Mouse (Mus musculus): ENCODE measurements around the gene Pus1.

GRCm38 (mm10) chr5:110783150-110783549, 2.7 kb upstream of the Pus1 start:
- TF ChIP-seq CTCF (IDR thresholded peaks at IDR 0.05; ENCODE audit: low read depth) = no peak
- TF ChIP-seq EP300 (optimal IDR thresholded peaks at IDR 0.05) = no peak
